Mouse (Mus musculus) R1 (cell line): Measurements from ENCODE around the gene Gse1.

Experiments used
- DNase-seq: peaks from one replicate; pipeline ENCODE4 v3.0.0-alpha.2; 2018; ENCODE audit warnings: low read depth, low spot score

Gse1 gene

GRCm38 (mm10) chr8:120399212-120399934 is 171.1 kb downstream of the Gse1 start:
- no peak for DNase-seq

- no peak for DNase-seq
Observed at GRCm38 (mm10) chr8:120401216-120401615, 173.0 kb downstream of the Gse1 start.

- no peak for DNase-seq
Observed at GRCm38 (mm10) chr8:120401712-120402111, 173.5 kb downstream of the Gse1 start.

- no peak for DNase-seq
Observed at GRCm38 (mm10) chr8:120403606-120404269, 175.5 kb downstream of the Gse1 start.

- peak; percentile 67 for DNase-seq
Observed at GRCm38 (mm10) chr8:120404609-120405036, 176.4 kb downstream of the Gse1 start.

- no peak for DNase-seq
Observed at GRCm38 (mm10) chr8:120406008-120406632, 177.9 kb downstream of the Gse1 start.

GRCm38 (mm10) chr8:120407701-120408240 is 179.5 kb downstream of the Gse1 start:
- DNase-seq, result peak; percentile 83

GRCm38 (mm10) chr8:120408241-120409215 is 180.3 kb downstream of the Gse1 start:
- peak; percentile 52 for DNase-seq

GRCm38 (mm10) chr8:120409371-120410013 is 181.2 kb downstream of the Gse1 start:
- DNase-seq, result no peak

GRCm38 (mm10) chr8:120411059-120411458 is 182.8 kb downstream of the Gse1 start:
- no peak for DNase-seq

- no peak for DNase-seq
Observed at GRCm38 (mm10) chr8:120411862-120412261, 183.6 kb downstream of the Gse1 start.

GRCm38 (mm10) chr8:120412357-120412756 is 184.1 kb downstream of the Gse1 start:
- DNase-seq, result no peak

GRCm38 (mm10) chr8:120412911-120413625 is 184.8 kb downstream of the Gse1 start:
- DNase-seq, result no peak

- DNase-seq, result no peak
Observed at GRCm38 (mm10) chr8:120413626-120413988, 185.4 kb downstream of the Gse1 start.

GRCm38 (mm10) chr8:120414216-120414615 is 186.0 kb downstream of the Gse1 start:
- DNase-seq, result no peak

GRCm38 (mm10) chr8:120415474-120415873 is 187.2 kb downstream of the Gse1 start:
- DNase-seq, result no peak

GRCm38 (mm10) chr8:120416173-120416521 is 187.9 kb downstream of the Gse1 start:
- DNase-seq, result no peak

GRCm38 (mm10) chr8:120416522-120417394 is 188.5 kb downstream of the Gse1 start:
- peak; percentile 91 for DNase-seq

- no peak for DNase-seq
Observed at GRCm38 (mm10) chr8:120418188-120418587, 189.9 kb downstream of the Gse1 start.
